In genomic region chr6:28420361-28420760, GRCm38 (mm10) we compare ENCODE assay signal across 8 mouse cellular contexts. TPM values are rescaled to one million over a fixed set of nuclear protein-coding genes. Genes with fewer than 3 reads are reported as not detected.
DNase-seq lines count a peak whose midpoint lies in the region; ATAC-seq and TF ChIP-seq lines count a peak whose summit lies in the region.

No protein-coding gene starts in this region.

- H3K9ac ChIP-seq in lung, embryonic 15.5 days = peak overlapping the region; percentile 75
- peak overlapping the region; percentile 77 for H3K9ac ChIP-seq in intestine, embryonic 15.5 days
- peak overlapping the region; percentile 88 for H3K9ac ChIP-seq in neural tube, embryonic 13.5 days

- no peak for ATAC-seq in lung, embryonic 15.5 days (ENCODE audit: borderline replicate concordance, extremely low read depth, low FRiP score, low TSS enrichment)
- no peak for ATAC-seq in intestine, embryonic 15.5 days
- ATAC-seq in neural tube, embryonic 13.5 days (ENCODE audit: low read depth) = no peak

- no peak for DNase-seq in lung, postnatal 36 days
- no peak for DNase-seq in retina, postnatal 1 day
- DNase-seq in adrenal gland, adult 8-10 months = no peak
- DNase-seq in adrenal gland, adult 18-20 months (ENCODE audit: low spot score in 2 of 2) = no peak

- H3K36me3 ChIP-seq in lung, embryonic 15.5 days = peaks cover 28% of the 10 kb centered on the region
- H3K36me3 ChIP-seq in intestine, embryonic 15.5 days = peaks cover 15% of the 10 kb centered on the region; the same call in 1 of the 2 replicates
- peaks cover 41% of the 10 kb centered on the region for H3K36me3 ChIP-seq in neural tube, embryonic 13.5 days

- peak overlapping the region; percentile 80 for H3K4me2 ChIP-seq in lung, embryonic 15.5 days
- peak overlapping the region; percentile 87 for H3K4me2 ChIP-seq in intestine, embryonic 15.5 days (replicated peaks)
- H3K4me2 ChIP-seq in neural tube, embryonic 13.5 days = peak overlapping the region; percentile 99

- no peak for TF ChIP-seq POLR2A in embryonic fibroblast, embryonic 13.5 days (IDR thresholded peaks at IDR 0.05; ENCODE audit: low read depth, low read length)

- H3K4me1 ChIP-seq in lung, embryonic 15.5 days = peaks cover 34% of the 10 kb centered on the region
- H3K4me1 ChIP-seq in embryonic fibroblast, embryonic 13.5 days (ENCODE audit: control insufficient read depth, insufficient read depth, low read length) = peaks cover 5% of the 10 kb centered on the region; the same call in 1 of the 2 replicates
- peaks cover 31% of the 10 kb centered on the region for H3K4me1 ChIP-seq in intestine, embryonic 15.5 days (replicated peaks)
- H3K4me1 ChIP-seq in neural tube, embryonic 13.5 days (replicated peaks) = peaks cover 55% of the 10 kb centered on the region

- TF ChIP-seq CTCF in embryonic fibroblast, embryonic 13.5 days (IDR thresholded peaks at IDR 0.05; ENCODE audit: borderline replicate concordance, insufficient read depth, low read length) = no peak

- WGBS in lung, embryonic 15.5 days = 80% methylated on average over 17 of the region's 17 CpGs
- 74% methylated on average over 17 of the region's 17 CpGs for WGBS in intestine, embryonic 15.5 days
- 84% methylated on average over 17 of the region's 17 CpGs for WGBS in neural tube, embryonic 13.5 days

- peak overlapping the region; percentile 82 for H3K4me3 ChIP-seq in lung, embryonic 15.5 days
- peak overlapping the region; percentile 67 for H3K4me3 ChIP-seq in embryonic fibroblast, embryonic 13.5 days (ENCODE audit: insufficient read depth, low read length)
- H3K4me3 ChIP-seq in intestine, embryonic 15.5 days (replicated peaks) = peak overlapping the region; percentile 73
- peak overlapping the region; percentile 95 for H3K4me3 ChIP-seq in neural tube, embryonic 13.5 days

- H3K27me3 ChIP-seq in lung, embryonic 15.5 days = no peaks in the 10 kb centered on the region
- H3K27me3 ChIP-seq in intestine, embryonic 15.5 days (replicated peaks) = no peaks in the 10 kb centered on the region
- H3K27me3 ChIP-seq in neural tube, embryonic 13.5 days = no peaks in the 10 kb centered on the region

- H3K27ac ChIP-seq in lung, embryonic 15.5 days = no peak overlapping the region
- no peak overlapping the region for H3K27ac ChIP-seq in embryonic fibroblast, embryonic 13.5 days (ENCODE audit: insufficient read depth, low read length)
- H3K27ac ChIP-seq in intestine, embryonic 15.5 days = no peak overlapping the region
- H3K27ac ChIP-seq in neural tube, embryonic 13.5 days (replicated peaks) = no peak overlapping the region

- H3K9me3 ChIP-seq in lung, embryonic 15.5 days = no peaks in the 10 kb centered on the region
- H3K9me3 ChIP-seq in intestine, embryonic 15.5 days = no peaks in the 10 kb centered on the region
- H3K9me3 ChIP-seq in neural tube, embryonic 13.5 days = no peaks in the 10 kb centered on the region

RNA-seq across cellular contexts. Expression of gene Arf5, which starts 3.0 kb away (rescaled TPM):
- 373 and 387 TPM in 2 replicates for polyA plus RNA-seq in lung, embryonic 15.5 days (2015; fragmentation: Nextera tagmentation; extraction: Ambion mirVana)
- 103 and 128 TPM in 2 replicates for polyA plus RNA-seq in embryonic fibroblast, embryonic 13.5 days (2011; ENCODE audit: insufficient read length, low read depth, missing spikeins)
- 267 and 282 TPM in 2 replicates for polyA plus RNA-seq in intestine, embryonic 15.5 days (2015; fragmentation: Nextera tagmentation; extraction: Ambion mirVana)
- polyA plus RNA-seq in neural tube, embryonic 13.5 days (2015; fragmentation: Nextera tagmentation; extraction: Ambion mirVana) = 336 and 392 TPM in 2 replicates
- total RNA-seq in adrenal gland, adult 8-10 months (2022) = 100 to 1,000 TPM; 150 to 160 (median 155) TPM
- total RNA-seq in adrenal gland, adult 18-20 months (2021) = 100 to 1,000 TPM; 139 to 163 TPM

RNA-seq across cellular contexts. Expression of gene Fscn3, which starts 7.2 kb away (rescaled TPM):
- polyA plus RNA-seq in lung, embryonic 15.5 days (2015; fragmentation: Nextera tagmentation; extraction: Ambion mirVana) = not detected in 2 replicates
- not detected in 2 replicates for polyA plus RNA-seq in embryonic fibroblast, embryonic 13.5 days (2011; ENCODE audit: insufficient read length, low read depth, missing spikeins)
- not detected in 2 replicates for polyA plus RNA-seq in intestine, embryonic 15.5 days (2015; fragmentation: Nextera tagmentation; extraction: Ambion mirVana)
- polyA plus RNA-seq in neural tube, embryonic 13.5 days (2015; fragmentation: Nextera tagmentation; extraction: Ambion mirVana) = not detected in 2 replicates
- total RNA-seq in adrenal gland, adult 8-10 months (2022) = under 1 TPM in 1 of 4 experiments, not detected in 3; 0.16 TPM
- total RNA-seq in adrenal gland, adult 18-20 months (2021) = not detected

RNA-seq across cellular contexts. Expression of gene Gcc1, which starts 7.8 kb away (rescaled TPM):
- 10.3 and 12.1 TPM in 2 replicates for polyA plus RNA-seq in lung, embryonic 15.5 days (2015; fragmentation: Nextera tagmentation; extraction: Ambion mirVana)
- 15.3 and 15.4 TPM in 2 replicates for polyA plus RNA-seq in embryonic fibroblast, embryonic 13.5 days (2011; ENCODE audit: insufficient read length, low read depth, missing spikeins)
- polyA plus RNA-seq in intestine, embryonic 15.5 days (2015; fragmentation: Nextera tagmentation; extraction: Ambion mirVana) = 8.5 and 8.7 TPM in 2 replicates
- polyA plus RNA-seq in neural tube, embryonic 13.5 days (2015; fragmentation: Nextera tagmentation; extraction: Ambion mirVana) = 10.0 and 12.5 TPM in 2 replicates
- 10 to 100 TPM; 17.4 to 20.6 (median 18.6) TPM for total RNA-seq in adrenal gland, adult 8-10 months (2022)
- 10 to 100 TPM; 15.2 to 18.1 TPM for total RNA-seq in adrenal gland, adult 18-20 months (2021)

RNA-seq across cellular contexts. Expression of gene Zfp800, which starts 22.6 kb away (rescaled TPM):
- polyA plus RNA-seq in lung, embryonic 15.5 days (2015; fragmentation: Nextera tagmentation; extraction: Ambion mirVana) = 16.5 and 23.3 TPM in 2 replicates
- polyA plus RNA-seq in embryonic fibroblast, embryonic 13.5 days (2011; ENCODE audit: insufficient read length, low read depth, missing spikeins) = 20.0 and 21.9 TPM in 2 replicates
- 25.9 and 28.2 TPM in 2 replicates for polyA plus RNA-seq in intestine, embryonic 15.5 days (2015; fragmentation: Nextera tagmentation; extraction: Ambion mirVana)
- 20.5 and 23.5 TPM in 2 replicates for polyA plus RNA-seq in neural tube, embryonic 13.5 days (2015; fragmentation: Nextera tagmentation; extraction: Ambion mirVana)
- 10 to 100 TPM; 23.5 to 27.8 (median 23.9) TPM for total RNA-seq in adrenal gland, adult 8-10 months (2022)
- total RNA-seq in adrenal gland, adult 18-20 months (2021) = 10 to 100 TPM; 23.9 to 29.5 TPM

RNA-seq across cellular contexts. Expression of gene Pax4, which starts 28.8 kb away (rescaled TPM):
- polyA plus RNA-seq in lung, embryonic 15.5 days (2015; fragmentation: Nextera tagmentation; extraction: Ambion mirVana) = not detected in 2 replicates
- not detected in 2 replicates for polyA plus RNA-seq in embryonic fibroblast, embryonic 13.5 days (2011; ENCODE audit: insufficient read length, low read depth, missing spikeins)
- 2.2 and 2.9 TPM in 2 replicates for polyA plus RNA-seq in intestine, embryonic 15.5 days (2015; fragmentation: Nextera tagmentation; extraction: Ambion mirVana)
- polyA plus RNA-seq in neural tube, embryonic 13.5 days (2015; fragmentation: Nextera tagmentation; extraction: Ambion mirVana) = not detected in 2 replicates
- not detected for total RNA-seq in adrenal gland, adult 8-10 months (2022)
- not detected for total RNA-seq in adrenal gland, adult 18-20 months (2021)
